Mouse (Mus musculus) embryonic facial prominence, embryonic 15.5 days (tissue): ENCODE results near the gene Dnase1l3. TPM values are rescaled to one million over a fixed set of nuclear protein-coding genes. Genes with fewer than 3 reads are reported as not detected.

Experiments used
- ATAC-seq: fragments of 200-750 bp; cut with Nextera tagmentation; 2 replicates; pipeline ENCODE4 v1.8.0; 2017; ENCODE audit warnings: low read depth, moderate TSS enrichment; ENCODE audit not compliant: insufficient number of reproducible peaks, low FRiP score, low TSS enrichment
- H3K27ac ChIP-seq: fragments of 300-500 bp; sonication (generic); replicated peaks from 2 replicates; pipeline ENCODE4 v1.5.1; 2015; ENCODE audit warnings: mild to moderate bottlenecking, inconsistent platforms
- H3K27me3 ChIP-seq: fragments of 300-500 bp; sonication (generic); 2 replicates; pipeline ENCODE4 v1.6.1; 2015; ENCODE audit warnings: inconsistent platforms
- H3K36me3 ChIP-seq: fragments of 300-500 bp; sonication (generic); 2 replicates; pipeline ENCODE4 v1.6.1; 2015; ENCODE audit warnings: mild to moderate bottlenecking, inconsistent platforms
- H3K4me1 ChIP-seq: fragments of 300-500 bp; sonication (generic); 2 replicates; pipeline ENCODE4 v1.6.1; 2015; ENCODE audit warnings: inconsistent platforms
- H3K4me2 ChIP-seq: fragments of 300-500 bp; sonication (generic); replicated peaks from 2 replicates; pipeline ENCODE4 v1.6.1; 2015; ENCODE audit warnings: mild to moderate bottlenecking, inconsistent platforms
- H3K4me3 ChIP-seq: fragments of 300-500 bp; sonication (generic); replicated peaks from 2 replicates; pipeline ENCODE4 v1.5.1; 2015; ENCODE audit warnings: mild to moderate bottlenecking, inconsistent platforms
- H3K9ac ChIP-seq: fragments of 300-500 bp; sonication (generic); 2 replicates; pipeline ENCODE4 v1.6.1; 2015; ENCODE audit warnings: inconsistent platforms
- H3K9me3 ChIP-seq: fragments of 300-500 bp; sonication (generic); replicated peaks from 2 replicates; pipeline ENCODE4 v1.6.1; 2016; ENCODE audit warnings: inconsistent platforms
- WGBS: fragments of 180-500 bp; shearing (Covaris S2); methylation state at CpG from one replicate; pipeline ENCODE4 v1.1.7; 2015; 5-methylcytosine and 5-hydroxymethylcytosine counted together
- polyA plus RNA-seq: library from polyadenylated mRNA; unstranded; fragments of >200 nt; fragmentation: Nextera tagmentation; extraction: Ambion mirVana; gene quantifications from 2 replicates; pipeline ENCODE4 v1.2.1, GENCODE M21; 2015

Dnase1l3 gene
- polyA plus RNA-seq, 1 experiment from 2014 or later, result 4.1 TPM

- no peaks in the 10 kb centered on the region for H3K9me3 ChIP-seq
- peaks cover 80% of the 10 kb centered on the region for H3K36me3 ChIP-seq
- no peak overlapping the region for H3K4me2 ChIP-seq
- ATAC-seq, result no peak
- 79% methylated on average over 7 of the region's 7 CpGs for WGBS
- H3K4me1 ChIP-seq, result peaks cover 8% of the 10 kb centered on the region; the same call in 1 of the 2 replicates
- no peak overlapping the region for H3K9ac ChIP-seq
- no peaks in the 10 kb centered on the region for H3K27me3 ChIP-seq
- H3K4me3 ChIP-seq, result no peak overlapping the region
- no peak overlapping the region for H3K27ac ChIP-seq
These were observed 65.3 kb downstream of the Dnase1l3 start for GRCm38 (mm10) chr14:7929029-7929428.

GRCm38 (mm10) chr14:7928362-7928761 is 66.0 kb downstream of the Dnase1l3 start:
- 63% methylated on average over 1 of the region's 1 CpGs for WGBS
- no peak for ATAC-seq
- Histone ChIP-seq H3K27ac (no peak overlapping the region), H3K4me2 (no peak overlapping the region), H3K9me3 (no peaks in the 10 kb centered on the region), H3K9ac (no peak overlapping the region), H3K4me1 (0 out of 2 replicates have a peak, but pooled peaks cover 3% of the 10 kb centered on the region), H3K4me3 (no peak overlapping the region), H3K27me3 (no peaks in the 10 kb centered on the region), H3K36me3 (peaks cover 83% of the 10 kb centered on the region)

- Histone ChIP-seq H3K27me3 (no peaks in the 10 kb centered on the region), H3K4me3 (no peak overlapping the region), H3K4me2 (no peak overlapping the region), H3K27ac (no peak overlapping the region), H3K9me3 (no peaks in the 10 kb centered on the region), H3K9ac (no peak overlapping the region), H3K36me3 (peaks cover 78% of the 10 kb centered on the region), H3K4me1 (no peaks in the 10 kb centered on the region)
- ATAC-seq, result no peak
These were observed 70.7 kb downstream of the Dnase1l3 start for GRCm38 (mm10) chr14:7923635-7924034.

- 88% methylated on average over 5 of the region's 5 CpGs for WGBS
- H3K27ac ChIP-seq, result no peak overlapping the region
- no peaks in the 10 kb centered on the region for H3K4me1 ChIP-seq
- no peak overlapping the region for H3K4me2 ChIP-seq
- H3K9ac ChIP-seq, result no peak overlapping the region
- H3K36me3 ChIP-seq, result peaks cover 86% of the 10 kb centered on the region
- H3K4me3 ChIP-seq, result no peak overlapping the region
- no peaks in the 10 kb centered on the region for H3K27me3 ChIP-seq
- no peaks in the 10 kb centered on the region for H3K9me3 ChIP-seq
- no peak for ATAC-seq
These were observed 72.9 kb downstream of the Dnase1l3 start for GRCm38 (mm10) chr14:7921459-7921858.

- no peak overlapping the region for H3K4me2 ChIP-seq
- H3K4me3 ChIP-seq, result no peak overlapping the region
- no peaks in the 10 kb centered on the region for H3K9me3 ChIP-seq
- no peak for ATAC-seq
- 69% methylated on average over 4 of the region's 4 CpGs for WGBS
- H3K27me3 ChIP-seq, result no peaks in the 10 kb centered on the region
- H3K4me1 ChIP-seq, result no peaks in the 10 kb centered on the region
- H3K36me3 ChIP-seq, result peaks cover 85% of the 10 kb centered on the region
- no peak overlapping the region for H3K9ac ChIP-seq
- H3K27ac ChIP-seq, result no peak overlapping the region
These were observed 74.5 kb downstream of the Dnase1l3 start for GRCm38 (mm10) chr14:7919921-7920320.

GRCm38 (mm10) chr14:7919309-7919708 is 75.1 kb downstream of the Dnase1l3 start:
- no peak overlapping the region for H3K27ac ChIP-seq
- ATAC-seq, result no peak
- peaks cover 86% of the 10 kb centered on the region for H3K36me3 ChIP-seq
- no peaks in the 10 kb centered on the region for H3K9me3 ChIP-seq
- no peaks in the 10 kb centered on the region for H3K27me3 ChIP-seq
- no peak overlapping the region for H3K4me3 ChIP-seq
- H3K4me2 ChIP-seq, result no peak overlapping the region
- H3K9ac ChIP-seq, result no peak overlapping the region
- no peaks in the 10 kb centered on the region for H3K4me1 ChIP-seq
- WGBS, result 89% methylated on average over 5 of the region's 5 CpGs

- ATAC-seq, result no peak
- H3K9ac ChIP-seq, result no peak overlapping the region
- H3K4me3 ChIP-seq, result no peak overlapping the region
- H3K27ac ChIP-seq, result no peak overlapping the region
- no peaks in the 10 kb centered on the region for H3K4me1 ChIP-seq
- H3K9me3 ChIP-seq, result no peaks in the 10 kb centered on the region
- H3K36me3 ChIP-seq, result peaks cover 84% of the 10 kb centered on the region
- H3K27me3 ChIP-seq, result no peaks in the 10 kb centered on the region
- no peak overlapping the region for H3K4me2 ChIP-seq
- WGBS, result 69% methylated on average over 6 of the region's 6 CpGs
These were observed 76.0 kb downstream of the Dnase1l3 start for GRCm38 (mm10) chr14:7918150-7918991.

Other genes with a start within 250 kb of the Dnase1l3 start
- not detected in 2 replicates for gene Gm26661, start 203.0 kb downstream of the Dnase1l3 start, polyA plus RNA-seq
- gene Flnb, start 176.6 kb downstream of the Dnase1l3 start, polyA plus RNA-seq, result 22.2 and 22.7 TPM in 2 replicates
- not detected in 2 replicates for gene Gm45521, start 37.3 kb downstream of the Dnase1l3 start, polyA plus RNA-seq
- 30.2 and 30.6 TPM in 2 replicates for gene Abhd6, start 8.3 kb upstream of the Dnase1l3 start, polyA plus RNA-seq
- 45.2 and 51.9 TPM in 2 replicates for gene Rpp14, start 85.8 kb upstream of the Dnase1l3 start, polyA plus RNA-seq
- 41.5 and 41.6 TPM in 2 replicates for gene Pxk, start 103.6 kb upstream of the Dnase1l3 start, polyA plus RNA-seq
- gene Pdhb, start 178.5 kb upstream of the Dnase1l3 start, polyA plus RNA-seq, result 184 and 195 TPM in 2 replicates
- 12.6 and 14.8 TPM in 2 replicates for gene Kctd6, start 219.6 kb upstream of the Dnase1l3 start, polyA plus RNA-seq